Mouse (Mus musculus) lung, postnatal 0 days (tissue): ENCODE data around the gene Gdpd2. TPM values are rescaled to one million over a fixed set of nuclear protein-coding genes. Genes with fewer than 3 reads are reported as not detected.

ENCODE experiments used
- ATAC-seq: fragments of 200-750 bp; cut with Nextera tagmentation; 2 replicates; pipeline ENCODE4 v1.8.0; 2017; ENCODE audit warnings: moderate library complexity
- DNase-seq: peaks from one replicate; pipeline ENCODE4 v3.0.0-alpha.2; 2016; ENCODE audit warnings: low spot score
- H3K27ac ChIP-seq: fragments of 300-500 bp; sonication (generic); 2 replicates; pipeline ENCODE4 v1.5.1; 2014; ENCODE audit warnings: antibody characterized with exemption, mild to moderate bottlenecking, low read length, mixed read lengths
- H3K27me3 ChIP-seq: fragments of 300-500 bp; sonication (generic); replicated peaks from 2 replicates; pipeline ENCODE4 v1.6.1; 2014; ENCODE audit warnings: low read length, mixed read lengths; ENCODE audit not compliant: insufficient read depth
- H3K36me3 ChIP-seq: fragments of 300-500 bp; sonication (generic); 2 replicates; pipeline ENCODE4 v1.6.1; 2014; ENCODE audit warnings: low read length, mixed read lengths; ENCODE audit not compliant: insufficient read depth
- H3K4me1 ChIP-seq: fragments of 300-500 bp; sonication (generic); 2 replicates; pipeline ENCODE4 v1.6.1; 2014; ENCODE audit warnings: antibody characterized with exemption, low read depth, low read length, mixed read lengths; ENCODE audit not compliant: insufficient read depth
- H3K4me2 ChIP-seq: fragments of 300-500 bp; sonication (generic); replicated peaks from 2 replicates; pipeline ENCODE4 v1.6.1; 2014; ENCODE audit warnings: low read depth, mild to moderate bottlenecking, low read length, moderate library complexity, mixed read lengths
- H3K4me3 ChIP-seq: fragments of 300-500 bp; sonication (generic); 2 replicates; pipeline ENCODE4 v1.5.1; 2014; ENCODE audit warnings: low read depth, low read length
- H3K9ac ChIP-seq: fragments of 300-500 bp; sonication (generic); replicated peaks from 2 replicates; pipeline ENCODE4 v1.6.1; 2014; ENCODE audit warnings: low read depth, mild to moderate bottlenecking
- H3K9me3 ChIP-seq: fragments of 300-500 bp; sonication (generic); 2 replicates; pipeline ENCODE4 v1.6.1; 2016; ENCODE audit warnings: low read length, mixed read lengths
- CTCF ChIP-seq: IDR thresholded peaks from 2 replicates; pipeline ENCODE4 v1.5.1; 2016; ENCODE audit warnings: antibody characterized with exemption, mild to moderate bottlenecking
- EP300 ChIP-seq: IDR thresholded peaks from 2 replicates; pipeline ENCODE4 v1.6.1; 2016; ENCODE audit warnings: antibody characterized with exemption, mild to moderate bottlenecking, control low read depth
- WGBS: fragments of 180-500 bp; shearing (Covaris S2); extraction: QIAGEN DNeasy Blood & Tissue Kit; methylation state at CpG from one replicate; pipeline ENCODE4 v1.1.7; 2014; 5-methylcytosine and 5-hydroxymethylcytosine counted together
- polyA plus RNA-seq: library from polyadenylated mRNA; unstranded; fragments of >200 nt; fragmentation: Nextera tagmentation; extraction: Ambion mirVana; gene quantifications from 2 replicates; pipeline ENCODE4 v1.2.1, GENCODE M21; 2015

The Gdpd2 gene
- polyA plus RNA-seq, 1 experiment from 2014 or later = 42.0 TPM

GRCm38 (mm10) chrX:100716173-100716572 lies 13.5 kb upstream of the Gdpd2 start:
- H3K4me1 ChIP-seq = no peaks in the 10 kb centered on the region
- no peak overlapping the region for H3K27ac ChIP-seq
- ATAC-seq (no peak), DNase-seq (no peak)
- no peak overlapping the region for H3K4me3 ChIP-seq
- H3K4me2 ChIP-seq = no peak overlapping the region
- no peaks in the 10 kb centered on the region for H3K27me3 ChIP-seq
- no peak overlapping the region for H3K9ac ChIP-seq
- 93% methylated on average over 6 of the region's 6 CpGs for WGBS
- no peaks in the 10 kb centered on the region for H3K9me3 ChIP-seq
- no peaks in the 10 kb centered on the region for H3K36me3 ChIP-seq
- no peak for TF ChIP-seq CTCF
- TF ChIP-seq EP300 = no peak

GRCm38 (mm10) chrX:100728947-100729346 lies 726 bp upstream of the Gdpd2 start:
- Histone ChIP-seq H3K9ac (no peak overlapping the region), H3K9me3 (no peaks in the 10 kb centered on the region), H3K4me3 (no peak overlapping the region), H3K27me3 (0 out of 2 replicates have a peak, but pooled peaks cover 7% of the 10 kb centered on the region), H3K4me2 (no peak overlapping the region), H3K36me3 (no peaks in the 10 kb centered on the region), H3K4me1 (no peaks in the 10 kb centered on the region), H3K27ac (no peak overlapping the region)
- 82% methylated on average over 1 of the region's 1 CpGs for WGBS
- DNase-seq (no peak), ATAC-seq (no peak)
- TF ChIP-seq EP300 = no peak
- TF ChIP-seq CTCF = no peak

- DNase-seq = no peak
- Histone ChIP-seq H3K9me3 (no peaks in the 10 kb centered on the region), H3K4me3 (peak overlapping the region; percentile 5; the same call in 1 of the 2 replicates), H3K36me3 (no peaks in the 10 kb centered on the region), H3K4me2 (peak overlapping the region; percentile 36), H3K27me3 (0 out of 2 replicates have a peak, but pooled peaks cover 7% of the 10 kb centered on the region), H3K27ac (no peak overlapping the region), H3K9ac (no peak overlapping the region), H3K4me1 (no peaks in the 10 kb centered on the region)
- TF ChIP-seq CTCF (no peak), EP300 (no peak)
- peak; percentile 17; the same call in 1 of the 2 replicates for ATAC-seq
- 19% methylated on average over 6 of the region's 8 CpGs for WGBS
These were observed 593 bp downstream of the Gdpd2 start for GRCm38 (mm10) chrX:100730266-100730665.

- no peak for DNase-seq
- H3K4me3 ChIP-seq = no peak overlapping the region
- H3K27me3 ChIP-seq = 0 out of 2 replicates have a peak, but pooled peaks cover 7% of the 10 kb centered on the region
- H3K4me1 ChIP-seq = no peaks in the 10 kb centered on the region
- H3K27ac ChIP-seq = no peak overlapping the region
- TF ChIP-seq EP300 (no peak), CTCF (no peak)
- no peak for ATAC-seq
- no peak overlapping the region for H3K9ac ChIP-seq
- no peak overlapping the region for H3K4me2 ChIP-seq
- H3K9me3 ChIP-seq = no peaks in the 10 kb centered on the region
- H3K36me3 ChIP-seq = no peaks in the 10 kb centered on the region
- WGBS = 72% methylated on average over 7 of the region's 7 CpGs
These were observed 4.7 kb downstream of the Gdpd2 start for GRCm38 (mm10) chrX:100734359-100734758.

- Histone ChIP-seq H3K4me2 (peak overlapping the region; percentile 42), H3K9ac (no peak overlapping the region), H3K27ac (no peak overlapping the region), H3K27me3 (no peaks in the 10 kb centered on the region), H3K36me3 (no peaks in the 10 kb centered on the region), H3K9me3 (no peaks in the 10 kb centered on the region), H3K4me3 (no peak overlapping the region), H3K4me1 (no peaks in the 10 kb centered on the region)
- DNase-seq (peak; percentile 67), ATAC-seq (peak; percentile 81)
- TF ChIP-seq CTCF = peak; percentile 75
- TF ChIP-seq EP300 = no peak
- 16% methylated on average over 14 of the region's 14 CpGs for WGBS
These were observed 9.2 kb downstream of the Gdpd2 start for GRCm38 (mm10) chrX:100738918-100739317.

GRCm38 (mm10) chrX:100739443-100739842 lies 9.8 kb downstream of the Gdpd2 start:
- Histone ChIP-seq H3K9me3 (no peaks in the 10 kb centered on the region), H3K4me1 (no peaks in the 10 kb centered on the region), H3K27me3 (no peaks in the 10 kb centered on the region), H3K4me3 (no peak overlapping the region), H3K4me2 (peak overlapping the region; percentile 42), H3K27ac (no peak overlapping the region), H3K36me3 (no peaks in the 10 kb centered on the region), H3K9ac (no peak overlapping the region)
- no peak for TF ChIP-seq EP300
- no peak for TF ChIP-seq CTCF
- ATAC-seq (no peak), DNase-seq (no peak)
- 27% methylated on average over 9 of the region's 10 CpGs for WGBS

- Histone ChIP-seq H3K36me3 (no peaks in the 10 kb centered on the region), H3K9ac (no peak overlapping the region), H3K4me3 (no peak overlapping the region), H3K4me2 (no peak overlapping the region), H3K9me3 (no peaks in the 10 kb centered on the region), H3K4me1 (no peaks in the 10 kb centered on the region), H3K27me3 (no peaks in the 10 kb centered on the region), H3K27ac (no peak overlapping the region)
- TF ChIP-seq EP300 = no peak
- TF ChIP-seq CTCF = no peak
- no peak for DNase-seq
- no peak for ATAC-seq
- WGBS = 52% methylated on average over 6 of the region's 6 CpGs
These were observed 11.1 kb downstream of the Gdpd2 start for GRCm38 (mm10) chrX:100740785-100741184.
